Mouse (Mus musculus): ENCODE measurements around the gene Ccdc22. TPM values are rescaled to one million over a fixed set of nuclear protein-coding genes. Genes with fewer than 3 reads are reported as not detected.

Ccdc22 gene
- total and polyA plus RNA-seq, 3 experiments = 23.9 to 32.4 (median 26.0) TPM

DNA sequence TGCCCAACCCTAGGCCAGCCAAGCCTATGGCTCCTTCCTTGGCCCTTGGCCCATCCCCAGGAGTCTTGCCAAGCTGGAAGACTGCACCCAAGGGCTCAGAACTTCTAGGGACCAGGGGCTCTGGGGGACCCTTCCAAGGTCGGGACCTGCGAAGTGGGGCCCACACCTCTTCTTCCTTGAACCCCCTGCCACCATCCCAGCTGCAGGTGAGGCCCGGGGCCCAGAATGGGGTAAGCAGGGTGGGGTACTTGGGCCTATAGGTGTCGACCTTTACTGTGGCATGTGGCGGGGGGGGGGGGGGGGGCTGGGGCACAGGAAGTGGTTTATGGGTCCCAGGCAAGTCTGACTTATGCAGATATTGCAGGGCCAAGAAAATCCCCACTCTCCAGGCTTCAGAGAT, 19.0 kb downstream of the Ccdc22 start:
- dilution Hi-C loops (cut with MboI; ENCODE audit: extremely low pct_ligation_motif_present, extremely low pct_unique_long_range_greater_than_20kb, low sequenced_read_pairs) (no loop called here), in situ Hi-C loops (cut with MboI; ENCODE audit: low pct_ligation_motif_present, low pct_unique_long_range_greater_than_20kb, low sequenced_read_pairs) (no loop called here)
- Histone ChIP-seq H3K36me3 (replicated peaks in 1 of 2; ENCODE audit: control insufficient read depth in 1 of 2, insufficient read depth in 1 of 2, low read length in 1 of 2) (peaks cover 8 to 57% of the 10 kb centered on the region in 2 experiments), H3K4me3 (replicated peaks in 1 of 3; ENCODE audit: low read depth in 2 of 3, low read length in 2 of 3, poor library complexity in 1 of 3) (no peak overlapping the region), H3K9me3 (replicated peaks; ENCODE audit: low read length) (no peaks in the 10 kb centered on the region), H3K27ac (ENCODE audit: insufficient read depth, low read depth) (no peak overlapping the region), H3K4me1 (ENCODE audit: control insufficient read depth in 1 of 2, insufficient read depth in 2 of 2) (peaks cover 7% of the 10 kb centered on the region in 2 experiments), H3K9ac (ENCODE audit: insufficient read depth, low read depth) (no peak overlapping the region), H3K27me3 (replicated peaks) (no peaks in the 10 kb centered on the region), H3K79me2 (replicated peaks; ENCODE audit: control insufficient read depth, extremely low read depth, insufficient read depth, poor library complexity, severe bottlenecking) (no peaks in the 10 kb centered on the region), H3K4me2 (ENCODE audit: insufficient read depth, low read depth, poor library complexity, severe bottlenecking) (no peak overlapping the region)
- TF ChIP-seq HCFC1 (IDR thresholded peaks at IDR 0.05; ENCODE audit: low read depth, low read length) (no peak), POLR2A (IDR thresholded peaks at IDR 0.05; ENCODE audit: low read depth, low read length) (no peak), ZMIZ1 (IDR thresholded peaks at IDR 0.05; ENCODE audit: low read depth, low read length) (no peak), RCOR1 (conservative IDR thresholded peaks at IDR 0.05; ENCODE audit: low read depth, low read length) (no peak), ZNF384 (IDR thresholded peaks at IDR 0.05; ENCODE audit: low read depth, low read length) (no peak), E2F4 (IDR thresholded peaks at IDR 0.05; ENCODE audit: insufficient replicate concordance, low read depth, low read length) (no peak), MAZ (IDR thresholded peaks at IDR 0.05; ENCODE audit: low read depth, low read length) (no peak), USF1 (IDR thresholded peaks at IDR 0.05; ENCODE audit: low read depth, low read length) (no peak), TCF12 (IDR thresholded peaks at IDR 0.05; ENCODE audit: low read depth, low read length) (no peak), CTCF (conservative IDR thresholded peaks at IDR 0.05 in 1 of 2, IDR thresholded peaks at IDR 0.05 in 1 of 2; ENCODE audit: low read depth in 2 of 2, low read length in 2 of 2) (no peak), BHLHE40 (IDR thresholded peaks at IDR 0.05; ENCODE audit: low read depth, low read length) (no peak), JUND (conservative IDR thresholded peaks at IDR 0.05; ENCODE audit: low read depth, low read length) (no peak), JUN (IDR thresholded peaks at IDR 0.05; ENCODE audit: insufficient read depth, low read depth, low read length) (no peak), ETS1 (conservative IDR thresholded peaks at IDR 0.05; ENCODE audit: low read depth, low read length) (no peak), MAX (IDR thresholded peaks at IDR 0.05; ENCODE audit: low read length) (no peak), RAD21 (IDR thresholded peaks at IDR 0.05; ENCODE audit: low read depth, low read length) (no peak), SIN3A (IDR thresholded peaks at IDR 0.05; ENCODE audit: low read length) (no peak), SMC3 (IDR thresholded peaks at IDR 0.05; ENCODE audit: low read depth, low read length) (no peak), GABPA (IDR thresholded peaks at IDR 0.05; ENCODE audit: insufficient replicate concordance, low read depth, low read length) (no peak)
- no peak for DNase-seq (ENCODE audit: extremely low read depth)

DNA sequence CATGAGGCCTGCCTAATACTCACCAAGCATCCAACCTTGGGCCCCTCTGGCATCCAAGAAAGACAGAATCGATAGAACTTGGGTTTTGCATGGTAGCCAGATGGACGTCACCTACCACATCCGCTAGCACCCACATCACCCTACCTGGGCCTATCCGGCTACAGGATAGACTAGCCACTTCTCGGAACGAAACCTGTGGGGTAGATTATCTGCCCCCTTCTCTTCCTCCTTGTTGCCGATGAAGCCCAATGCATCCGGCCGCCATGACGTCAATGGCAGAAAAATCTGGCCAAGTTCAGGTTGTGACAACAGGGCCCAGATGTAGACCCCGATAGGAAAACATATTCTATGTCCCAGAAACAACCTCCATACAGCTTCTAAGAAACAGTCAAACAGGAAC, 21.4 kb downstream of the Ccdc22 start:
- Histone ChIP-seq H3K9me3 (replicated peaks; ENCODE audit: low read length) (no peaks in the 10 kb centered on the region), H3K4me1 (ENCODE audit: control insufficient read depth in 1 of 2, insufficient read depth in 2 of 2) (peaks cover 7% of the 10 kb centered on the region in 2 experiments), H3K9ac (ENCODE audit: insufficient read depth, low read depth) (no peak overlapping the region), H3K27ac (ENCODE audit: insufficient read depth, low read depth) (no peak overlapping the region), H3K27me3 (replicated peaks) (no peaks in the 10 kb centered on the region), H3K36me3 (replicated peaks in 1 of 2; ENCODE audit: control insufficient read depth in 1 of 2, insufficient read depth in 1 of 2, low read length in 1 of 2) (peaks cover 4 to 40% of the 10 kb centered on the region in 2 experiments), H3K4me3 (replicated peaks in 1 of 3; ENCODE audit: low read depth in 2 of 3, low read length in 2 of 3, poor library complexity in 1 of 3) (no peak overlapping the region), H3K79me2 (replicated peaks; ENCODE audit: control insufficient read depth, extremely low read depth, insufficient read depth, poor library complexity, severe bottlenecking) (no peaks in the 10 kb centered on the region), H3K4me2 (ENCODE audit: insufficient read depth, low read depth, poor library complexity, severe bottlenecking) (no peak overlapping the region)
- dilution Hi-C loops (cut with MboI; ENCODE audit: extremely low pct_ligation_motif_present, extremely low pct_unique_long_range_greater_than_20kb, low sequenced_read_pairs) = no loop called here
- no peak for TF ChIP-seq PAX5 (IDR thresholded peaks at IDR 0.05; ENCODE audit: low read length)
- TF ChIP-seq KAT2A (IDR thresholded peaks at IDR 0.05; ENCODE audit: insufficient replicate concordance, low read length) = no peak
- TF ChIP-seq MYC (IDR thresholded peaks at IDR 0.05; ENCODE audit: low read depth, low read length) = no peak
- TF ChIP-seq JUND (conservative IDR thresholded peaks at IDR 0.05; ENCODE audit: low read depth, low read length) = no peak
- no peak for TF ChIP-seq HCFC1 (IDR thresholded peaks at IDR 0.05; ENCODE audit: low read depth, low read length)
- TF ChIP-seq MAX (IDR thresholded peaks at IDR 0.05; ENCODE audit: low read length) = no peak
- TF ChIP-seq ZNF384 (IDR thresholded peaks at IDR 0.05; ENCODE audit: low read depth, low read length) = no peak
- no peak for TF ChIP-seq POLR2A (IDR thresholded peaks at IDR 0.05; ENCODE audit: low read depth, low read length)
- TF ChIP-seq SIN3A (IDR thresholded peaks at IDR 0.05; ENCODE audit: low read length) = no peak
- TF ChIP-seq USF2 (conservative IDR thresholded peaks at IDR 0.05; ENCODE audit: low read depth, low read length) = no peak
- no peak for TF ChIP-seq CHD2 (IDR thresholded peaks at IDR 0.05; ENCODE audit: low read length)
- TF ChIP-seq POLR2AphosphoS2 (IDR thresholded peaks at IDR 0.05; ENCODE audit: low read depth, low read length) = no peak
- no peak for TF ChIP-seq ZC3H11A (IDR thresholded peaks at IDR 0.05; ENCODE audit: low read depth, low read length)
- no peak for TF ChIP-seq UBTF (IDR thresholded peaks at IDR 0.05; ENCODE audit: low read depth, low read length)
- TF ChIP-seq NRF1 (IDR thresholded peaks at IDR 0.05; ENCODE audit: low read depth, low read length) = no peak
- TF ChIP-seq EP300 (IDR thresholded peaks at IDR 0.05; ENCODE audit: low read length) = no peak
- TF ChIP-seq RAD21 (IDR thresholded peaks at IDR 0.05; ENCODE audit: low read depth, low read length) = no peak
- TF ChIP-seq BHLHE40 (IDR thresholded peaks at IDR 0.05; ENCODE audit: low read depth, low read length) = no peak
- TF ChIP-seq RCOR1 (conservative IDR thresholded peaks at IDR 0.05; ENCODE audit: low read depth, low read length) = no peak
- in situ Hi-C loops (cut with MboI; ENCODE audit: low pct_ligation_motif_present, low pct_unique_long_range_greater_than_20kb, low sequenced_read_pairs) = no loop called here
- no peak for DNase-seq (ENCODE audit: extremely low read depth)
